Comparison of ENCODE assay signal across 29 mouse cellular contexts in genomic region chr13:20539631-20540030, GRCm38 (mm10).
DNase-seq lines count a peak whose midpoint lies in the region; ATAC-seq lines count a peak whose summit lies in the region.
"Had no signal": no experiment of that assay in that cellular context is flagged by ENCODE, and none has a peak within 500 bp of the region (broad histone marks: within the 10 kb centered on the region; RNA-seq: fewer than 3 reads in every experiment).

No protein-coding gene starts in this region.

- H3K4me2 ChIP-seq in forebrain, embryonic 16.5 days (ENCODE audit: low read length), result no peak overlapping the region
- no peak overlapping the region for H3K4me2 ChIP-seq in forebrain, embryonic 15.5 days (replicated peaks)
- H3K4me2 ChIP-seq: embryonic facial prominence, embryonic 12.5 days; embryonic facial prominence, embryonic 15.5 days; heart, embryonic 13.5 days; hindbrain, embryonic 14.5 days had no signal

- H3K36me3 ChIP-seq in forebrain, embryonic 16.5 days (ENCODE audit: control insufficient read depth, insufficient read depth), result no peaks in the 10 kb centered on the region
- no peaks in the 10 kb centered on the region for H3K36me3 ChIP-seq in forebrain, embryonic 15.5 days
- H3K36me3 ChIP-seq: embryonic facial prominence, embryonic 12.5 days; embryonic facial prominence, embryonic 15.5 days; G1E; heart, embryonic 10.5 days; heart, embryonic 13.5 days had no signal

- no peak overlapping the region for H3K4me3 ChIP-seq in forebrain, embryonic 16.5 days (replicated peaks; ENCODE audit: low read length)
- H3K4me3 ChIP-seq in forebrain, embryonic 15.5 days, result no peak overlapping the region
- H3K4me3 ChIP-seq: embryonic facial prominence, embryonic 12.5 days; embryonic facial prominence, embryonic 15.5 days; gastrocnemius, adult 2 months; heart, embryonic 10.5 days; heart, embryonic 13.5 days had no signal

- peak overlapping the region; percentile 20; the same call in 1 of the 2 replicates for H3K27ac ChIP-seq in forebrain, embryonic 16.5 days (ENCODE audit: low read length)
- no peak overlapping the region for H3K27ac ChIP-seq in forebrain, embryonic 15.5 days (replicated peaks)
- H3K27ac ChIP-seq: embryonic facial prominence, embryonic 12.5 days; embryonic facial prominence, embryonic 15.5 days; gastrocnemius, adult 2 months; heart, embryonic 10.5 days; heart, embryonic 13.5 days; hindbrain, embryonic 14.5 days; hindbrain, postnatal 0 days had no signal

- peak; percentile 39 for DNase-seq in heart, adult 11 months
- no peak for DNase-seq in heart, adult 8-10 months (ENCODE audit: low spot score)
- peak; percentile 67 for DNase-seq in brain, adult 2 months (ENCODE audit: low read depth, low spot score)
- DNase-seq in thymus, postnatal 0 days (ENCODE audit: low spot score), result no peak
- DNase-seq: adrenal gland, postnatal 10 days; adrenal gland, postnatal 36 days; B cell, adult 2 months; cerebellum, adult 11 months; cerebellum, adult 8-10 months; cerebellum, postnatal 10 days; gastrocnemius, adult 2 months; gastrocnemius, postnatal 14 days; heart, adult 18-20 months; heart, postnatal 14 days; heart, postnatal 4 days; kidney, adult 11 months; kidney, adult 8-10 months had no signal

- H3K9me3 ChIP-seq in forebrain, embryonic 16.5 days (ENCODE audit: control insufficient read depth, low read length), result peaks cover 3% of the 10 kb centered on the region; the same call in 1 of the 2 replicates
- H3K9me3 ChIP-seq in forebrain, embryonic 15.5 days, result no peaks in the 10 kb centered on the region
- H3K9me3 ChIP-seq: embryonic facial prominence, embryonic 12.5 days; embryonic facial prominence, embryonic 15.5 days; G1E; heart, embryonic 10.5 days; heart, embryonic 13.5 days had no signal

- H3K4me1 ChIP-seq in forebrain, embryonic 16.5 days (replicated peaks; ENCODE audit: control insufficient read depth, insufficient read depth, low read length), result peaks cover 14% of the 10 kb centered on the region
- peaks cover 14% of the 10 kb centered on the region; the same call in 1 of the 2 replicates for H3K4me1 ChIP-seq in forebrain, embryonic 15.5 days
- H3K4me1 ChIP-seq: embryonic facial prominence, embryonic 12.5 days; embryonic facial prominence, embryonic 15.5 days had no signal

- no peaks in the 10 kb centered on the region for H3K27me3 ChIP-seq in forebrain, embryonic 16.5 days (replicated peaks; ENCODE audit: control insufficient read depth, insufficient read depth, low read length)
- H3K27me3 ChIP-seq in forebrain, embryonic 15.5 days, result no peaks in the 10 kb centered on the region
- H3K27me3 ChIP-seq: CH12.LX; embryonic facial prominence, embryonic 12.5 days; embryonic facial prominence, embryonic 15.5 days; heart, embryonic 13.5 days; Patski had no signal

- WGBS in forebrain, embryonic 16.5 days, result 93% methylated on average over 2 of the region's 2 CpGs
- WGBS in forebrain, embryonic 15.5 days, result 92% methylated on average over 2 of the region's 2 CpGs

- ATAC-seq in forebrain, embryonic 16.5 days, result 0 out of 2 replicates have a peak, but pooled peaks have one; percentile 16
- ATAC-seq in forebrain, embryonic 15.5 days (replicated peaks), result no peak
- ATAC-seq: hindbrain, postnatal 0 days; inflammation-experienced regulatory T-cells, adult 6 months; Patski had no signal

- no peak overlapping the region for H3K9ac ChIP-seq in forebrain, embryonic 16.5 days (replicated peaks; ENCODE audit: low read depth, low read length)
- no peak overlapping the region for H3K9ac ChIP-seq in forebrain, embryonic 15.5 days (replicated peaks)
- H3K9ac ChIP-seq: embryonic facial prominence, embryonic 12.5 days; embryonic facial prominence, embryonic 15.5 days; heart, embryonic 13.5 days; hindbrain, embryonic 14.5 days had no signal

Comparison
In these comparisons a context has a peak if more than half of its experiments do, and no peak if none do; other contexts are left out.
1. DNase-seq: peak in heart, adult 11 months (single experiment) and brain, adult 2 months (single experiment); none in heart, adult 8-10 months (single experiment) and thymus, postnatal 0 days (single experiment).